Mouse (Mus musculus): ENCODE results near the gene 4930402H24Rik.

GRCm38 (mm10) chr2:130697821-130698266 is 208.4 kb downstream of the 4930402H24Rik start:
- TF ChIP-seq POLR2A (IDR thresholded peaks at IDR 0.05; ENCODE audit: low read depth, low read length): no peak
- TF ChIP-seq CTCF (IDR thresholded peaks at IDR 0.05; ENCODE audit: extremely low read depth, insufficient read depth, insufficient read length, insufficient replicate concordance): no peak

All from spleen, adult 2 months (tissue).